9 mouse cellular contexts compared by ENCODE assay signal in genomic region chr19:30117775-30118174, GRCm38 (mm10). TPM values are rescaled to one million over a fixed set of nuclear protein-coding genes. Genes with fewer than 3 reads are reported as not detected.
DNase-seq lines count a peak whose midpoint lies in the region; ATAC-seq and TF ChIP-seq lines count a peak whose summit lies in the region.
"Had no signal": no experiment of that assay in that cellular context is flagged by ENCODE, and none has a peak within 500 bp of the region (broad histone marks: within the 10 kb centered on the region; RNA-seq: fewer than 3 reads in every experiment).

No protein-coding gene starts in this region.

- peaks cover 12% of the 10 kb centered on the region for H3K4me1 ChIP-seq in embryonic facial prominence, embryonic 14.5 days (ENCODE audit: control insufficient read depth, insufficient read depth, low read length)
- H3K4me1 ChIP-seq in heart, postnatal 0 days (ENCODE audit: control insufficient read depth, insufficient read depth), result 0 out of 2 replicates have a peak, but pooled peaks cover 6% of the 10 kb centered on the region
- peaks cover 39% of the 10 kb centered on the region for H3K4me1 ChIP-seq in limb, embryonic 12.5 days (replicated peaks)
- no peaks in the 10 kb centered on the region for H3K4me1 ChIP-seq in cerebellum, adult 2 months (ENCODE audit: control insufficient read depth, insufficient read depth, low read length)
- no peaks in the 10 kb centered on the region for H3K4me1 ChIP-seq in kidney, adult 2 months (ENCODE audit: control insufficient read depth, insufficient read depth, low read length)

- H3K4me2 ChIP-seq in embryonic facial prominence, embryonic 14.5 days (ENCODE audit: low read depth, low read length), result no peak overlapping the region
- no peak overlapping the region for H3K4me2 ChIP-seq in heart, postnatal 0 days (ENCODE audit: low read depth, low read length)
- no peak overlapping the region for H3K4me2 ChIP-seq in limb, embryonic 12.5 days

- H3K36me3 ChIP-seq in embryonic facial prominence, embryonic 14.5 days (ENCODE audit: control insufficient read depth, insufficient read depth, low read length), result no peaks in the 10 kb centered on the region
- no peaks in the 10 kb centered on the region for H3K36me3 ChIP-seq in heart, postnatal 0 days (replicated peaks; ENCODE audit: control insufficient read depth, insufficient read depth, low read length)
- no peaks in the 10 kb centered on the region for H3K36me3 ChIP-seq in limb, embryonic 12.5 days
- H3K36me3 ChIP-seq in kidney, adult 2 months (ENCODE audit: control insufficient read depth, insufficient read depth, low read length), result no peaks in the 10 kb centered on the region
- H3K36me3 ChIP-seq: G1E had no signal

- H3K9ac ChIP-seq in embryonic facial prominence, embryonic 14.5 days (ENCODE audit: low read depth, low read length), result no peak overlapping the region
- no peak overlapping the region for H3K9ac ChIP-seq in heart, postnatal 0 days (replicated peaks; ENCODE audit: low read depth, low read length)
- H3K9ac ChIP-seq in limb, embryonic 12.5 days (replicated peaks), result no peak overlapping the region

- DNase-seq in R1 (ENCODE audit: low read depth, low spot score), result peak; percentile 30
- DNase-seq in embryonic facial prominence, embryonic 14.5 days (ENCODE audit: low spot score), result peak; percentile 48
- peak; percentile 54 for DNase-seq in heart, postnatal 0 days (ENCODE audit: low spot score)
- DNase-seq in kidney, adult 18-20 months, result no peak
- no peak for DNase-seq in lung, postnatal 10 days
- no peak for DNase-seq in cerebellum, adult 2 months
- no peak for DNase-seq in kidney, adult 2 months

- no peaks in the 10 kb centered on the region for H3K27me3 ChIP-seq in embryonic facial prominence, embryonic 14.5 days (replicated peaks; ENCODE audit: control insufficient read depth, insufficient read depth, low read length)
- H3K27me3 ChIP-seq in heart, postnatal 0 days (ENCODE audit: control insufficient read depth, insufficient read depth, low read length), result no peaks in the 10 kb centered on the region
- no peaks in the 10 kb centered on the region for H3K27me3 ChIP-seq in limb, embryonic 12.5 days
- H3K27me3 ChIP-seq in cerebellum, adult 2 months (ENCODE audit: control insufficient read depth, insufficient read depth, low read length), result no peaks in the 10 kb centered on the region
- no peaks in the 10 kb centered on the region for H3K27me3 ChIP-seq in kidney, adult 2 months (replicated peaks; ENCODE audit: control insufficient read depth, insufficient read depth, low read length)

- 58% methylated on average over 9 of the region's 9 CpGs for WGBS in embryonic facial prominence, embryonic 14.5 days
- 53% methylated on average over 9 of the region's 9 CpGs for WGBS in heart, postnatal 0 days
- 69% methylated on average over 9 of the region's 9 CpGs for WGBS in limb, embryonic 12.5 days
- 48% methylated on average over 9 of the region's 9 CpGs for WGBS in cerebellum, adult 2 months
- 82% methylated on average over 9 of the region's 9 CpGs for WGBS in kidney, adult 2 months

- no peak for TF ChIP-seq POLR2A in cerebellum, adult 2 months (IDR thresholded peaks at IDR 0.05; ENCODE audit: borderline replicate concordance, insufficient read depth, low read length)
- TF ChIP-seq POLR2A in kidney, adult 2 months (IDR thresholded peaks at IDR 0.05; ENCODE audit: low read depth, low read length), result no peak

- TF ChIP-seq EP300 in heart, postnatal 0 days (IDR thresholded peaks at IDR 0.05; ENCODE audit: low read depth), result no peak

- H3K4me3 ChIP-seq in embryonic facial prominence, embryonic 14.5 days (ENCODE audit: low read depth, low read length), result no peak overlapping the region
- no peak overlapping the region for H3K4me3 ChIP-seq in heart, postnatal 0 days (ENCODE audit: low read depth, low read length)
- no peak overlapping the region for H3K4me3 ChIP-seq in limb, embryonic 12.5 days (replicated peaks)
- no peak overlapping the region for H3K4me3 ChIP-seq in cerebellum, adult 2 months (replicated peaks; ENCODE audit: insufficient read depth, low read depth, low read length)
- no peak overlapping the region for H3K4me3 ChIP-seq in kidney, adult 2 months (ENCODE audit: insufficient read depth, low read depth, low read length)

- H3K27ac ChIP-seq in embryonic facial prominence, embryonic 14.5 days (replicated peaks; ENCODE audit: low read depth, low read length), result no peak overlapping the region; the same call in 1 of the 2 replicates
- H3K27ac ChIP-seq in heart, postnatal 0 days (ENCODE audit: low read depth), result no peak overlapping the region
- 0 out of 2 replicates have a peak overlapping the region, but pooled peaks have one; percentile 2 for H3K27ac ChIP-seq in limb, embryonic 12.5 days
- H3K27ac ChIP-seq in cerebellum, adult 2 months (ENCODE audit: insufficient read depth, low read length), result no peak overlapping the region
- no peak overlapping the region for H3K27ac ChIP-seq in kidney, adult 2 months (ENCODE audit: insufficient read depth, low read depth, low read length)

- no peak for TF ChIP-seq CTCF in heart, postnatal 0 days (IDR thresholded peaks at IDR 0.05; ENCODE audit: low read depth)
- no peak for TF ChIP-seq CTCF in cerebellum, adult 2 months (IDR thresholded peaks at IDR 0.05; ENCODE audit: borderline replicate concordance, insufficient read depth, low read depth, low read length)
- no peak for TF ChIP-seq CTCF in kidney, adult 2 months (conservative IDR thresholded peaks at IDR 0.05; ENCODE audit: insufficient read depth, insufficient read length, low read depth, low read length)

- ATAC-seq in embryonic facial prominence, embryonic 14.5 days (ENCODE audit: low read depth), result peak; percentile 37; the same call in 1 of the 2 replicates
- peak; percentile 53; the same call in 1 of the 2 replicates for ATAC-seq in heart, postnatal 0 days (ENCODE audit: insufficient read depth, low read depth)
- no peak for ATAC-seq in limb, embryonic 12.5 days (ENCODE audit: insufficient number of reproducible peaks, insufficient read depth, low FRiP score, low TSS enrichment, low read depth)

- H3K9me3 ChIP-seq in embryonic facial prominence, embryonic 14.5 days (ENCODE audit: control insufficient read depth, low read length), result no peaks in the 10 kb centered on the region
- no peaks in the 10 kb centered on the region for H3K9me3 ChIP-seq in heart, postnatal 0 days (replicated peaks; ENCODE audit: control insufficient read depth, low read length)
- H3K9me3 ChIP-seq in limb, embryonic 12.5 days, result no peaks in the 10 kb centered on the region
- H3K9me3 ChIP-seq: G1E had no signal

RNA-seq across cellular contexts. Expression of gene Gldc, which starts 57.5 kb away (rescaled TPM):
- polyA plus RNA-seq in embryonic facial prominence, embryonic 14.5 days (2014; fragmentation: Nextera tagmentation; extraction: Ambion mirVana), result 2.5 and 4.3 TPM in 2 replicates
- total RNA-seq in heart, postnatal 0 days (2014; rRNA removed; ENCODE audit: low replicate concordance), result 2.0 TPM in 1 of 2 replicates, not detected in the other
- 0.25 and 0.32 TPM in 2 replicates for polyA plus RNA-seq in heart, postnatal 0 days (2015; fragmentation: Nextera tagmentation; extraction: Ambion mirVana)
- 4.5 and 4.6 TPM in 2 replicates for polyA plus RNA-seq in limb, embryonic 12.5 days (2016; fragmentation: Nextera tagmentation; extraction: Ambion mirVana)
- 14.9 and 17.7 TPM in 2 replicates for polyA plus RNA-seq in cerebellum, adult 2 months (2012; rRNA removed)
- polyA plus RNA-seq in kidney, adult 2 months (2012; rRNA removed), result 65.0 and 74.2 TPM in 2 replicates
- polyA plus RNA-seq: G1E had no signal

Comparison
In these comparisons a context has a peak if more than half of its experiments do, and no peak if none do; other contexts are left out.
1. DNase-seq: peak in R1 (single experiment), embryonic facial prominence, embryonic 14.5 days (single experiment) and heart, postnatal 0 days (single experiment); none in kidney, adult 18-20 months (single experiment), lung, postnatal 10 days (single experiment), cerebellum, adult 2 months (0 of 2) and kidney, adult 2 months (single experiment).